Mouse (Mus musculus): ENCODE measurements around the gene Mrpl24.

- TF ChIP-seq POLR2A (IDR thresholded peaks at IDR 0.05; ENCODE audit: low read depth, low read length) (no peak), CTCF (conservative IDR thresholded peaks at IDR 0.05; ENCODE audit: insufficient read depth, insufficient read length, low read depth, low read length) (no peak)
These were observed 25.7 kb downstream of the Mrpl24 start for GRCm38 (mm10) chr3:87944838-87945600.

Data from kidney, adult 2 months (tissue).